Comparison of ENCODE assay signal across 12 mouse cellular contexts in genomic region chr9:41379283-41379682, GRCm38 (mm10).
DNase-seq lines count a peak whose midpoint lies in the region; ATAC-seq and TF ChIP-seq lines count a peak whose summit lies in the region.
"Had no signal": no experiment of that assay in that cellular context is flagged by ENCODE, and none has a peak within 500 bp of the region (broad histone marks: within the 10 kb centered on the region; RNA-seq: fewer than 3 reads in every experiment).

No protein-coding gene starts in this region.

- DNase-seq in left cerebral cortex, adult 2 months (ENCODE audit: extremely low spot score in 1 of 2, low spot score in 2 of 2): no peak
- DNase-seq in left cerebral cortex, postnatal 36 days (ENCODE audit: low spot score in 2 of 2): no peak
- no peak for DNase-seq in spleen, adult 18-20 months
- DNase-seq in layer of hippocampus, postnatal 25 days (ENCODE audit: extremely low spot score in 1 of 2, low spot score in 1 of 2): no peak
- DNase-seq: B cell, adult 2 months; lung, postnatal 10 days had no signal

- H3K9me3 ChIP-seq in forebrain, embryonic 15.5 days: no peaks in the 10 kb centered on the region
- no peaks in the 10 kb centered on the region for H3K9me3 ChIP-seq in limb, embryonic 15.5 days
- H3K9me3 ChIP-seq: intestine, embryonic 15.5 days had no signal

- no peak for ATAC-seq in forebrain, embryonic 15.5 days (replicated peaks)
- no peak for ATAC-seq in limb, embryonic 15.5 days (ENCODE audit: insufficient number of reproducible peaks, low FRiP score, low TSS enrichment, low read depth)
- ATAC-seq in granulocyte monocyte progenitor cell, adult 5-6 weeks (replicated peaks; ENCODE audit: poor library complexity, severe bottlenecking): no peak
- ATAC-seq: intestine, embryonic 15.5 days had no signal

- H3K9ac ChIP-seq in forebrain, embryonic 15.5 days (replicated peaks): peak overlapping the region; percentile 77
- no peak overlapping the region for H3K9ac ChIP-seq in limb, embryonic 15.5 days
- H3K9ac ChIP-seq: intestine, embryonic 15.5 days had no signal

- no peak for TF ChIP-seq CTCF in left cerebral cortex, adult 2 months (IDR thresholded peaks at IDR 0.05)
- no peak for TF ChIP-seq CTCF in olfactory bulb, adult 2 months (IDR thresholded peaks at IDR 0.05; ENCODE audit: insufficient read depth, low read depth, low read length)

- H3K36me3 ChIP-seq in forebrain, embryonic 15.5 days: no peaks in the 10 kb centered on the region
- no peaks in the 10 kb centered on the region for H3K36me3 ChIP-seq in limb, embryonic 15.5 days
- H3K36me3 ChIP-seq: intestine, embryonic 15.5 days had no signal

- intact Hi-C loops in left cerebral cortex, adult 2 months (cut with DNase I): loop anchor here (5.0 kb wide), 2 partner anchors 152 to 573 kb away; no protein-coding TSS in a partner anchor
- intact Hi-C loops in left cerebral cortex, postnatal 36 days (cut with DNase I): loop anchor here (5.0 to 10.0 kb wide), 3 partner anchors 144 to 573 kb away; no protein-coding TSS in a partner anchor

- H3K27me3 ChIP-seq in forebrain, embryonic 15.5 days: no peaks in the 10 kb centered on the region
- H3K27me3 ChIP-seq in limb, embryonic 15.5 days: no peaks in the 10 kb centered on the region
- H3K27me3 ChIP-seq: intestine, embryonic 15.5 days had no signal

- no peak for TF ChIP-seq POLR2A in olfactory bulb, adult 2 months (IDR thresholded peaks at IDR 0.05; ENCODE audit: insufficient read depth, low read depth, low read length)

- H3K4me2 ChIP-seq in forebrain, embryonic 15.5 days (replicated peaks): peak overlapping the region; percentile 62
- H3K4me2 ChIP-seq in limb, embryonic 15.5 days: no peak overlapping the region
- H3K4me2 ChIP-seq: intestine, embryonic 15.5 days had no signal

- H3K27ac ChIP-seq in left cerebral cortex, adult 2 months: peak overlapping the region; percentile 92; the same call in 1 of the 2 replicates
- peak overlapping the region; percentile 99 for H3K27ac ChIP-seq in forebrain, embryonic 15.5 days (replicated peaks)
- 0 out of 2 replicates have a peak overlapping the region, but pooled peaks have one; percentile 23 for H3K27ac ChIP-seq in limb, embryonic 15.5 days
- H3K27ac ChIP-seq in olfactory bulb, adult 2 months (ENCODE audit: insufficient read depth, low read depth, low read length): peak overlapping the region; percentile 96

- 63% methylated on average over 1 of the region's 1 CpGs for WGBS in forebrain, embryonic 15.5 days
- WGBS in limb, embryonic 15.5 days: 88% methylated on average over 1 of the region's 1 CpGs
- WGBS in olfactory bulb, adult 2 months: 84% methylated on average over 1 of the region's 1 CpGs

- no peak overlapping the region; the same call in 1 of the 2 replicates for H3K4me3 ChIP-seq in left cerebral cortex, adult 2 months
- peak overlapping the region; percentile 48 for H3K4me3 ChIP-seq in forebrain, embryonic 15.5 days
- H3K4me3 ChIP-seq in limb, embryonic 15.5 days: no peak overlapping the region
- no peak overlapping the region for H3K4me3 ChIP-seq in olfactory bulb, adult 2 months (ENCODE audit: insufficient read depth, low read depth, low read length)
- H3K4me3 ChIP-seq: intestine, embryonic 15.5 days; myocyte had no signal

- H3K4me1 ChIP-seq in forebrain, embryonic 15.5 days: peaks cover 39% of the 10 kb centered on the region
- H3K4me1 ChIP-seq in limb, embryonic 15.5 days: peaks cover 35% of the 10 kb centered on the region
- H3K4me1 ChIP-seq in olfactory bulb, adult 2 months (ENCODE audit: control insufficient read depth, insufficient read depth, low read length): peaks cover 16% of the 10 kb centered on the region

Comparison
In these comparisons a context has a peak if more than half of its experiments do, and no peak if none do; other contexts are left out.
1. H3K27ac ChIP-seq: peak in every context shown above with its lines; median percentile 99 in forebrain, embryonic 15.5 days; 96 in olfactory bulb, adult 2 months; 92 in left cerebral cortex, adult 2 months; 23 in limb, embryonic 15.5 days.